Mouse (Mus musculus) heart, embryonic 11.5 days (tissue): ENCODE results near the gene Plekhs1. TPM values are rescaled to one million over a fixed set of nuclear protein-coding genes. Genes with fewer than 3 reads are reported as not detected.
"Not testable (repeated sequence)": the region's sequence is repeated elsewhere in the genome, so short reads cannot be mapped to it uniquely, and the experiment has no call there.

Source experiments
- ATAC-seq: fragments of 200-750 bp; cut with Nextera tagmentation; replicated peaks from 2 replicates; pipeline ENCODE4 v1.8.0; 2017; ENCODE audit warnings: moderate library complexity; ENCODE audit not compliant: insufficient number of reproducible peaks, low FRiP score, low TSS enrichment
- H3K27ac ChIP-seq: fragments of 300-500 bp; sonication (generic); 2 replicates; pipeline ENCODE4 v1.5.1; 2014; ENCODE audit warnings: mild to moderate bottlenecking, low read depth, low read length
- H3K27me3 ChIP-seq: fragments of 300-500 bp; sonication (generic); 2 replicates; pipeline ENCODE4 v1.6.1; 2014; ENCODE audit warnings: mild to moderate bottlenecking, low read length, mixed read lengths; ENCODE audit not compliant: control insufficient read depth, insufficient read depth
- H3K36me3 ChIP-seq: fragments of 300-500 bp; sonication (generic); 2 replicates; pipeline ENCODE4 v1.6.1; 2014; ENCODE audit warnings: mild to moderate bottlenecking, low read length, moderate library complexity, mixed read lengths; ENCODE audit not compliant: control insufficient read depth, insufficient read depth
- H3K4me1 ChIP-seq: fragments of 300-500 bp; sonication (generic); 2 replicates; pipeline ENCODE4 v1.6.1; 2014; ENCODE audit warnings: low read length; ENCODE audit not compliant: control insufficient read depth, insufficient read depth
- H3K4me2 ChIP-seq: fragments of 300-500 bp; sonication (generic); 2 replicates; pipeline ENCODE4 v1.6.1; 2014; ENCODE audit warnings: mild to moderate bottlenecking, moderate library complexity
- H3K4me3 ChIP-seq: fragments of 300-500 bp; sonication (generic); 2 replicates; pipeline ENCODE4 v1.5.1; 2014; ENCODE audit warnings: low read depth, low read length
- H3K9ac ChIP-seq: fragments of 300-500 bp; sonication (generic); 2 replicates; pipeline ENCODE4 v1.6.1; 2014; ENCODE audit warnings: mild to moderate bottlenecking, low read depth, low read length, moderate library complexity
- H3K9me3 ChIP-seq: fragments of 300-500 bp; sonication (generic); replicated peaks from 2 replicates; pipeline ENCODE4 v1.6.1; 2016; ENCODE audit warnings: low read length; ENCODE audit not compliant: control insufficient read depth
- WGBS: fragments of 180-500 bp; shearing (Covaris S2); extraction: QIAGEN DNeasy Blood & Tissue Kit; methylation state at CpG from one replicate; pipeline ENCODE4 v1.1.7; 2014; ENCODE audit not compliant: insufficient replicate concordance; 5-methylcytosine and 5-hydroxymethylcytosine counted together
- polyA plus RNA-seq: library from polyadenylated mRNA; unstranded; fragments of >200 nt; fragmentation: Nextera tagmentation; extraction: Ambion mirVana; gene quantifications from 2 replicates; pipeline ENCODE4 v1.2.1, GENCODE M21; 2014

The Plekhs1 gene
- polyA plus RNA-seq, 1 experiment from 2014 or later: 0.06 TPM

DNA sequence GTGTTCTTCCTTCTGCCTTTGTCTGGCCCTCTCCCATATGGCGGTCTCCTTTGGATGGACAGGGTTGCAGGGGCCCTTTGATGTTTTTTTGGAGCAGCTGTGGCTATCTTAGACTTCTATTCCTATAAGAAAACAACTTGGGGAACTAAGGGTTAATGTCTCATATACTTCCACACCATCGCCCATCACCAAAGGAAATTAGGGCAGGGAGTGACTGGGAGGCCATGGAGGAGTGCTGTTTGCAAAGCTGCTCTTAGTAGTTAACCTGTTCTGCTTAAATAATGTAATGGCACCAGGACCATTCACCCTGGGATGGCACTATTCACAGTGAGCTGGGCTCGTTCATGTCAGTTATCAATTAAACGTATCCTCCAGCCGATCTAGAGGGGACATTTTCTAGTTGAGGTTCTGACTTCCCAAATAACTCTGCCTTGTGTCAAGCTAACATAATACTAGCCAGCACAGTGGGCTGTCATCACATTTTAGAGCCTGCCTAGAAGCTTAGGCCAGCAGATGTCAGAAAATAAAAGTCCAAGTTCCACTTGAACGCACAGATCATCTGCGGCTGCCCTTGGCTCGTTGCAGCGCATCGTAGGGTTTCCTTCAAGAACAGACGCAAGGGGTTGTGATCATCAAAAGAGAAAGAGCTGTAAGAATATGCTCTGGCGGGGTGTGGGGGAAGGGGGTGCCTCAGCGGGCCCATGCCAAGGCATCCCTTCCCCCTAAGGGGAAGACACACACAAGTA lies 23.4 kb downstream of the Plekhs1 start:
- Histone ChIP-seq H3K9me3 (no peaks in the 10 kb centered on the region), H3K4me2 (no peak overlapping the region), H3K27me3 (no peaks in the 10 kb centered on the region), H3K36me3 (no peaks in the 10 kb centered on the region), H3K27ac (no peak overlapping the region), H3K9ac (no peak overlapping the region), H3K4me1 (peaks cover 9% of the 10 kb centered on the region), H3K4me3 (no peak overlapping the region)
- WGBS: 67% methylated on average over 13 of the region's 13 CpGs
- ATAC-seq: no peak

DNA sequence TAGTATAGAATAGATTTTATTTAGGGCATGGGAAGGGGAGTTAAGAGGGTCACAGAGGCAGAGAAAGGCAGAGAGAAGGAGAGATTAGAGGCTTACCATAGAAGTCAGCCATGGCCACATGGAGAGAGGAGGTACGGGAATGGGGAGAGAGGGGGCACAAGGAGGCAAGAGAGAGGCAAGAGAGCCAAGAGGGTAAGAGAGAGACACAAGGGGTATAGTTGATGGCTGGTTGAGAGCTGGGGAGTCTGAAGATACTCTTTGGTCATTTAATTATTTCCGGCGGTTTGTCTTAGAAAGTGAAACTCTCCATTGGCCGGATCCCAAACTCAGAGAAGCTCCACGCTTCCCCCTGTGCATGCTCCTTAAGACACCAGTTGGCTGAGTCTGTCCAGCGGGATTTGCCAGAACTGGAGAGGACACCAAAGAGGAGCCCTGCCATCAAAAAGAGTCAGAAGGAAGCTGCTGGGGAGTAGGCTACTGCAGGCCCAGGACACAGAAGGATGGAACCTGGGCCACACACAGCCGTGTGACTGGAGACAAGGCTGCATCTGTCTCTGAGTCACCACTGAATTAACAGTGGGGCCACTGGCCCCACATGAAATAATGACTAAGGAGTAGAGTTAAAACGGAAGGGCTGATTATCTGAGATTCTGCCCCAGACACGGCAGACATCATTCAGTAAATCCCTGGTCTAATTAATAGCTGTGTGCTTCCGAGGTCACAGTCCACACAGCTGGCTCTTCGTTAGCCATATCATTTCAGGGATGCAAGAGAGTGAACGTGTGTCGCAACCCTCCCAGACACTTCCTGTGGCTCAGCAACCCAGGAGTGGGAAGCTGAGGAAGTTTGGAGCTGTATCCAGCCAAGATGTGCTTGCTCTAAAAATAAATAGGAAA lies 24.2 kb downstream of the Plekhs1 start:
- no peaks in the 10 kb centered on the region for H3K36me3 ChIP-seq
- no peak overlapping the region for H3K4me2 ChIP-seq
- no peaks in the 10 kb centered on the region for H3K27me3 ChIP-seq
- no peak for ATAC-seq
- peaks cover 9% of the 10 kb centered on the region for H3K4me1 ChIP-seq
- no peak overlapping the region for H3K27ac ChIP-seq
- no peaks in the 10 kb centered on the region for H3K9me3 ChIP-seq
- no peak overlapping the region for H3K4me3 ChIP-seq
- no peak overlapping the region for H3K9ac ChIP-seq
- 63% methylated on average over 13 of the region's 13 CpGs for WGBS

DNA sequence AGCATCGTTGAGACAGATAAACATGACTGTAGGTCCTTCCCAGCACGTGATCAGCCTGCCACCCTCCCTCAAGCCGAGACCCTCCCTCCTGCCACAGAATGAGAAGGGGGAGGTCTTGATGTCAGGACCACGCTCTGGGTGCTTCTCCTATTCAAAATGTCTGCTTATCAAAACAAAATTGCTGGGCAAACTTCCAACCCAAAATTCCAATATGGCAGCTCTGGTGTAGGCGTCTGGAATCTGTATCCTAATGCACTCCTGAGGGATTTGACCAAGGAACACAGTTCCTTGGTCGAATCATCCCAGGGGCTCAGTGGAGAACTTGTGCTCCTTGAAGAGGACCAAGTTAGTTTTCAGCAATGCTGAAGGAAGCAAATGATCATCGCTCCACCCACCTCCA lies 25.5 kb downstream of the Plekhs1 start:
- Histone ChIP-seq H3K9me3 (no peaks in the 10 kb centered on the region), H3K4me1 (peaks cover 9% of the 10 kb centered on the region), H3K4me3 (no peak overlapping the region), H3K4me2 (no peak overlapping the region), H3K27ac (no peak overlapping the region), H3K27me3 (no peaks in the 10 kb centered on the region), H3K9ac (no peak overlapping the region), H3K36me3 (no peaks in the 10 kb centered on the region)
- ATAC-seq: no peak
- 70% methylated on average over 7 of the region's 7 CpGs for WGBS

DNA sequence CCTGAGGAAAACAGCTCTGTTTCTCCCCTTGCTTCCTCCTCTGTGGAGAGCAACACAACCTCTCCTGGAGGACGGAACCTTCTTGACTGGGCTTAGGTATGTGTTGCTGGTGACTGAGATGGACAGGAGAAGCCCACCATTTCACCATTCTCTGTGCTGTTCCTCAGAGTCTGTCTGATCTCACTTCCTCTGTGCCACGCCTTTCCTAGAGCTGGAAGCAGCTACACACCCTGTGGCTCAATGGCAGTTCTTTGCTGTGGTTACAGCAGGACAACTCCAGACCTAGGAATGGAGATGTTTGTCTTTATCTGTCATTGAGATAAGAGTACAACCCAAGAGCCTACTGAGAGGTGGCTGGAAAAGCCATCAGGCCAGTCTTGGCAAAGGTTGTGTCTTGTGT lies 25.9 kb downstream of the Plekhs1 start:
- no peak for ATAC-seq
- no peak overlapping the region for H3K4me2 ChIP-seq
- H3K27ac ChIP-seq: no peak overlapping the region
- peaks cover 9% of the 10 kb centered on the region for H3K4me1 ChIP-seq
- H3K4me3 ChIP-seq: no peak overlapping the region
- WGBS: 89% methylated on average over 2 of the region's 2 CpGs
- H3K36me3 ChIP-seq: no peaks in the 10 kb centered on the region
- no peak overlapping the region for H3K9ac ChIP-seq
- no peaks in the 10 kb centered on the region for H3K27me3 ChIP-seq
- no peaks in the 10 kb centered on the region for H3K9me3 ChIP-seq

DNA sequence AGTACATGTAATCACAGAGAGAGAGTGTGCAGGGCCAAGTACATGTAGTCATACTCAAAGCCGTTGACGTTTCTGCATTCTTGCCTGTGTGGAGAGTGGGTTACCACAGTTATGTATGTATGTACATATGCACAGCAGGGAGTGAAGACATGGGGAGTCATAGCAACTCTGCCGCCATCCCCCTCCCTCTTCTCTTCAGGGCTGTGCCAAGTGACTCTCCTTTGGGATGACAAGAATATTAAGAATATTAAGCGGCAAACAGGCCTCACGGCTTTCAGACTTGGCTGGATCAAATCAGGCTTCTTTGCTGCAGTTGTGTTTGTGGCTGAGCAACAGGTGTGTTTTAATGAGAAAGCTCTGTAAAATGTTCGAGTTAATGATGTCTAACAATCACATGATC lies 28.2 kb downstream of the Plekhs1 start:
- H3K36me3 ChIP-seq: no peaks in the 10 kb centered on the region
- H3K27me3 ChIP-seq: no peaks in the 10 kb centered on the region
- H3K4me2 ChIP-seq: no peak overlapping the region
- H3K27ac ChIP-seq: no peak overlapping the region
- H3K4me1 ChIP-seq: peaks cover 5% of the 10 kb centered on the region
- H3K9ac ChIP-seq: no peak overlapping the region
- H3K4me3 ChIP-seq: no peak overlapping the region
- no peak for ATAC-seq
- 85% methylated on average over 6 of the region's 6 CpGs for WGBS
- H3K9me3 ChIP-seq: no peaks in the 10 kb centered on the region

DNA sequence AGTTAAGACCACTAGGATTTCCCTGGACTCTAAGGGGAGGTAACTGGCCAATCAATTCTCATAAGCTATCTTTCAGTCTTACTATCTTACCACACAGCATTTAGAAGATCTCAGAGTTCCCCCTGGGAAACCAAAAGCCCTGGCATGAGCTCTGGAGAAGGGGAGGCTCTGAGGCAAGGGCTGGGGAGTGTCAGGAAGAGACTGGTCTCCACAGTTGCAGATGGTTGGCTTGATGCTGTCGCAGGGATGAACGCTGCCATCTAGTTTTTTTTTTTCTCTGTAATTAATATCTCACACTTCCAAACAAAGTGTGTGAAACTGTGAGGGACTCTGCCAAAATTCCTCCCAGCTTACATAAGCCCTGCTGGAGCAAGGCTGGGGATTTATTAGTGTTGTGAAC lies 32.7 kb downstream of the Plekhs1 start:
- H3K4me3 ChIP-seq, H3K4me1 ChIP-seq, H3K9me3 ChIP-seq, H3K27me3 ChIP-seq, H3K9ac ChIP-seq, ATAC-seq, H3K4me2 ChIP-seq, H3K36me3 ChIP-seq, H3K27ac ChIP-seq: not testable (repeated sequence)
- no CpG with 5 or more reads among the region's 2 CpGs for WGBS

DNA sequence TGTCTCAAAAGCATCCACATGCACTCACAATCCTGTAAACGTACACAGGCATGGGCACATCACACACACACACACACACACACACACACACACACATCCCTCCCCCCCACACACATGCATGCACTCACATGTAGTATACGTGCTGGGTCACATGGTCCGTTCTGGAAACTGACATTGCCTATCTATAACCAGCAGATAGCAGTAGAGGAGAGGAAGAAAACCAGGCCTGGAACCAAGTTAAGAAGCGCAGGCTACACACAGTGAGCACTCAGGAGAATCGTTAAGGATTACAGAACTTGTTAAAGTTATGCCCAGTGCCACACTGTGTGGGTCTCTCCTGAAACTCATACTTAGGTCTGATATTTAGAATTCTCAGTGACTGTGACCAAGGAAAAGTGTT lies 41.6 kb downstream of the Plekhs1 start:
- H3K9ac ChIP-seq, H3K27ac ChIP-seq, H3K27me3 ChIP-seq, H3K36me3 ChIP-seq, H3K9me3 ChIP-seq, H3K4me2 ChIP-seq, ATAC-seq, H3K4me1 ChIP-seq, H3K4me3 ChIP-seq: not testable (repeated sequence)
- WGBS: no CpG with 5 or more reads among the region's 5 CpGs

DNA sequence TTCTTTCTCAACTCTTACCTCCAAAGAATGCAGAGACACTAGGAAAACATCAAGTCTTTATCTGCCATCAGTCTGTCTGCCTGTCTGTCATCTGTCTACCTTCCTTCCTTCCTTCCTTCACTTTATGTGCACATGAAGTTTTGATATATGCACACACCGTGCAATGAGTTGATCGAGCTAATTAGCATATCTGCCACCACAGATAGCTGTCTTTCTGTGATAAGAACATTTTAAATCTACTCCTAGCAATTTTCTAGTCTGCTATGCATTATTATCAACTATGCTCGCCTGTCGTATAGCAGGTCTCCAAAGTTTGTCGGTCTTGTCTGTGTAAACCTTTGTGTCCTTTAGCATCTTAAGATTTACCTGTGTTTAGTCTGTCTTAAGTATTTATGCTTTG lies 42.1 kb downstream of the Plekhs1 start:
- not testable (repeated sequence) for ATAC-seq, H3K36me3 ChIP-seq, H3K4me2 ChIP-seq, H3K9me3 ChIP-seq, H3K4me1 ChIP-seq, H3K9ac ChIP-seq, H3K27me3 ChIP-seq, H3K4me3 ChIP-seq, H3K27ac ChIP-seq
- WGBS: no CpG with 5 or more reads among the region's 5 CpGs
